Mouse (Mus musculus): ENCODE data around the gene Acnat1. TPM values are rescaled to one million over a fixed set of nuclear protein-coding genes. Genes with fewer than 3 reads are reported as not detected.
"Not testable (repeated sequence)": the region's sequence is repeated elsewhere in the genome, so short reads cannot be mapped to it uniquely, and the experiment has no call there.

The Acnat1 gene
- polyA plus RNA-seq, 1 experiment = not detected

DNA sequence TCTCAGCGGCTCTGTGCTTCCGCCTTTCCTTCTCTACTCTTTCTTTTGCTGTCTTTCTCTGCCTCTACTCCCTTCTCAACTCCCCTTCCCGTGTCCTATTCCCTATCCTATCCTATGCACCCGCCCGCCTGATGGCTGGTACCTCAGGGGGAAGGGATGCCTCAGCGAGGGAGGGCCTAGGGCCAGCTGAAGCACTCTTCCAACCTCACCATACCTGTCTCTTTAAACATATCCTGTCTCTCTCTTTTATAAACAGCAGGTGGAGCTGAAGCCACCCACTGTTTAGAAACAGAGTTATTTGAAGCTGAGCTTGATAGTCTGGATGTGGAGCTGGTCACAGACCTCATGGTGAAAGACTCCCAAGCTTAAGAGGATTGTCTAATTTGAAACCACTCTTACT is 6.4 kb downstream of the Acnat1 start:
- no peak for DNase-seq (ENCODE audit: extremely low spot score in 1 of 2, low spot score in 1 of 2)

DNA sequence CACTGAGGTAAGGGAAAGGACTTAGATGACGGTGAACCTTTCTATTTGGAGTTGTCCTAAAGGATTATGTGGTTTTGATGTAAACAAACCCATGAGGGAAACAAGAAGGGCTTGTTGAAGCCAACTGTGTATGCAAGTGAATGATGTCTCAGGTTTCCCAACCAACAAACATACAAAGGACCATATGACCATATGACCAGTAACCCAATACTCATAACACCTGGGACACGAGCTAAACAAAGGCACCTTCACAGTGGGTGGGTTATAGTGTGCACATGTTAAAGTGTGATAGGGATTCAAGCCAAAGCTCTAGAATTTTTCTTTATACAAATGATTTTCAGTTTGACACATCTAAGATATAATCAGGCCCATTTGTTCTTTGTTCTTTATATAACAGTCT is 17.5 kb downstream of the Acnat1 start:
- DNase-seq (ENCODE audit: extremely low spot score in 1 of 2, low spot score in 1 of 2) = no peak

DNA sequence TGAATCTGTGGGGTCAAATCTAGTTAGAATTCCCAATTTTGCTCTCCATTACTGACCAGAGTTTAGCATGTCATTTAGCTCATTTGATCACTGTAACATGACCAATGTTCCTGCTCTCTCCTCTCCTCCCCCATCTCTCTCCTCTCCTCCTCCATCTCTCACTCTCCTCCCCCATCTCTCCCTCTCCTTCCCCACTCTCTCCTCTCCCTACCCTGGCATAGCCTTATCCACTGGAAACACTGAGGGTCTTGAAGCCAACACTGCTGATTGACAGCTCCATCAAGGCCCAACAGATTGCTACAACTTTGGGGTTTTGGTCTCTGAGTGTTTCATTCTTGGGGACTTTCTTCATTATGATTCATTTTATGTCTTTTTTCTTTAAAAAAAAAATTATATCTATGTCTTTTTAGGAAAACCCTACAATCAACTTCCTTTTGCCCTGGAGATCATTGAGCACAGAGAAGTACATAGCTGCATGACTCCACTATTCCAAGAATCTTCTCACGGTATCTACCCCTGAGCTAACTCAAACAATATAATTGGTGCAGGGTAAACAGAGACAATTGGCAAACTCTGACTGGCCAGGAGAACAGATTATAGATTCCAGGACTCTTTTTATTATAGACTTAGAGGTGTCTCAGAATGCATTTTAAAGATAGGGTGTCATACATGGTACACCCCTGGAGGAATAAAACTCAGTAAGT is 21.7 kb downstream of the Acnat1 start:
- DNase-seq (ENCODE audit: extremely low spot score in 1 of 2, low spot score in 1 of 2) = no peak

DNA sequence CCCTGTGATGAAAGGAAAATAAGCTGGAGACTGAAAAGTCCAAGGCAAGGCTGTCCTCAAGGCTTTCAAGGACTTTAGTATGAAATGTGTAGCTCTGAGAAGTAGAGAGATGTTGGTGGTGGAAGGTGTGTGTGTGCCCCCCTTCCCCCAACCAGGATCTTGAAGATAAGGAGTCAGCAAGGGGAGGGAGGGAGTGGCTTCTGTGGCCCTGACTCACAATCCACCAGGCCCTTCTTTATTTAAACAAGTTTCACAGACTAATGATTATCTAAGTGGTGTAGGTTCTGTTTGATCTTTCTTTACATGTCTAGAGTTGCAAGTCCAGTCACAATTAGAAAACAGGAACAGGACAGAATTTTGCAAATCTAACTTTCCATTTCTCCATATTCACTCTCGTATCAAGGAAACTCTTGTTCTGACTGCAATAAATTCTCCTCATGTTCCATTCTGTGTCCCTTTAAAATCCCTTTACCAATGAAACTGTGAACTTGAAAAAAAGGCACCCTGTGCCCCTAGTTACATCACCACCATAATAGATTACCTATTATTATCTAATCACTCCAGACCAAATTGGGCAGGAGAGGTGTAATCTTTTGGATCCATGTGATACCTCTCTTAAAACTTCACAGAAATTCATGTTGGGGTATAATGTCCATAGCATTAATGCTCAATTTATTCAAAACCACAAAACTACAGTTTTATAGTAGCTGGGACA is 22.4 kb downstream of the Acnat1 start:
- not testable (repeated sequence) for DNase-seq (ENCODE audit: extremely low spot score in 1 of 2, low spot score in 1 of 2)

DNA sequence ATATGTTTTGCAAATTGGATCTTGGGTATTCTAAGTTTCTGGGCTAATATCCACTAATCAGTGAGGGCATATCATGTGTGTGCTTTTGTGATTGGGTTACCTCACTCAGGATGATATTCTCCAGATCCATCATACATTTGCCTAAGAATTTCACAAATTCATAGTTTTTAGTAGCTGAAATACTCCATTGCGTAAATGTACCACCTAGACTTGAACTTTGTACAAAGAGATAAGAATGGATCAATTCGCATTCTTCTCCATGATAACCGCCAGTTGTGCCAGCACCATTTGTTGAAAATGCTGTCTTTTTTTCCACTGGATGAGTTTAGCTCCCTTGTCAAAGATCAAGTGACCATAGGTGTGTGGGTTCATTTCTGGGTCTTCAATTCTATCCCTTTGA is 36.7 kb downstream of the Acnat1 start:
- not testable (repeated sequence) for DNase-seq (ENCODE audit: extremely low spot score in 1 of 2, low spot score in 1 of 2)

DNA sequence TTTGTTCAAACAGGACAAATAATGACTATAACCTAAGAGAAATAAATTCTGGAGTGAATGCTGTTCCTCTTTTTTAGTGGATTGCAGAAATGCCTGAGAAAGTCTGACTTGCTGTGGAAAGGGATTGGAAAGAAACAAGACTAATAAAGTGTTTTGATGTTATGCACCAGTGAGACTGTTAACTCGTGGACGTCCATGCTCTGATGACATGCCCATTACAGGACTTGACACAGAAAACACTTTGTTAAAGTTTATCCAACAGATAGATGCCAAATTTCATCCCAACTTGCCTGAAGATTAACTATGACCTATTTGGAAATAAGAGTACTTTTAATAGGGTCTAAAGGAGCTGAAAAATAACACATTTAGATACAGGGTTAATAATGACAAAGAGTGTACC is 63.6 kb downstream of the Acnat1 start:
- not testable (repeated sequence) for DNase-seq (ENCODE audit: extremely low spot score in 1 of 2, low spot score in 1 of 2)

DNA sequence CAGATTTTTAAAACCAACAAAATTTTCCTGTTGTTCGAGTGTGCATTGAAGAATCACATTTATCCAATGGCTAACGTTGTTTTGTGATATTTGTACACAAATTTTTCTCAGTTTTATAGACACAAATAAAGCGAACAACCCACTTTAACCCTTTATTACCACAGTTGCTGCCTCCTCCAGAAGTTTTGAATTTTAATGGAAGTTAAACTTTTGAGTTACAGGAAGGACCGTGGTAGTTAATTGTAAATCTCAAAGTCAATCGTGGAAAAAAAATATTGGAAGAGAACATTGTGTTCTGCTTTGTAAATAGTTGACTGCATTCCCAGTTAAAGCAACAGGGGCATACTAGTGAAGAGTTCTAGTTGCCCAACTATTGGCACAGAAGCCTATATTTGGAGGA is 65.8 kb downstream of the Acnat1 start, which contains the start of gene Acnat2:
Gene Acnat2, minus strand, starts transcription at position 195 of the 400 bp plus-strand sequence.
- not testable (repeated sequence) for DNase-seq (ENCODE audit: extremely low spot score in 1 of 2, low spot score in 1 of 2)

Other genes with a start within 250 kb of the Acnat1 start
- not detected in 2 replicates for gene Acnat2, start 65.8 kb downstream of the Acnat1 start, polyA plus RNA-seq (2012; rRNA removed)
- 0.08 and 0.14 TPM in 2 replicates for gene Baat, start 32.6 kb upstream of the Acnat1 start, polyA plus RNA-seq (2012; rRNA removed)
- 19.6 and 20.7 TPM in 2 replicates for gene Mrpl50, start 47.2 kb upstream of the Acnat1 start, polyA plus RNA-seq (2012; rRNA removed)
- gene Zfp189, start 47.3 kb upstream of the Acnat1 start, polyA plus RNA-seq (2012; rRNA removed) = 3.3 and 3.6 TPM in 2 replicates
- gene Aldob, start 75.6 kb upstream of the Acnat1 start, polyA plus RNA-seq (2012; rRNA removed) = 3.3 and 3.7 TPM in 2 replicates
- 67.2 and 73.6 TPM in 2 replicates for gene Tmem246, start 124.0 kb upstream of the Acnat1 start, polyA plus RNA-seq (2012; rRNA removed)
- gene Rnf20, start 158.1 kb upstream of the Acnat1 start, polyA plus RNA-seq (2012; rRNA removed) = 69.8 and 74.9 TPM in 2 replicates
- gene Ppp3r2, start 208.1 kb upstream of the Acnat1 start, polyA plus RNA-seq (2012; rRNA removed) = 0.32 and 0.36 TPM in 2 replicates

Data from frontal cortex, adult 2 months (tissue).